In the genomic region with DNA sequence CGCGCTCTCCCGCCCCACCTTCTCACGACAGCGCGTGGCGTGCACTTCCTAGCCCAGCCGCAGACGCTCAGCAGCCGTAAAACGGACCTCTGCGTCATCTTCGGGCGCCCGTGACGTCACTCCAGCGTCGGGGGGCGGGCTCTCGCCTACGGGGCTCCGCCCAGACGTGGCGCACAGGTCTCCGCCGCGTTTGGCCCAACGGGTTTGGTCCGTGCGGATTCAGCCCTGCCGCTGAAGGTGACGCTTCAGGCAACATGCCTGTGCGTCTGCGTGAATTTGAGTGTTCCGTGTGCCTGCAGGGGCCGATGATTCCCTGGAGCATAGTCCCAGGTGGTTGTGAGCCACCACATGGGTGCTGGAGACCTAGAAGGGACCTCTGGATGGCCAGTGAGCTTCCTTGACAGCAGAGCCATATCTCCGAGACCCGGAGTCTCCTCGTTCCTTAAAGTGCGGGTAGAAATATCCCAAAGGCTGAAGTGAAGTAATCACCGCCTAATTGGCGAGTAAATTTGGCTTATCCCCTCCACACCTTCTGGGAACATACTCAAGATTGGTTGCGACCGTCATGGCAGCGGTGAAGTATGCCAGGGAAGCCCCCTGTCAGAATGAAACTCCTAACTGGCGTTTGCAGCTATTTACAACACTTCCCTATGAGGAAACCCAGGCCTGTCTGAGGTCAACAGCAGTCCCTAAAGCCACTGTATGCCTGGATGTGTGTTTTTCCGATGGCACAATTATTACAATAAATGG, we compare ENCODE assay signal across 8 mouse cellular contexts. TPM values are rescaled to one million over a fixed set of nuclear protein-coding genes. Genes with fewer than 3 reads are reported as not detected.
DNase-seq lines count a peak whose midpoint lies in the region; ATAC-seq and TF ChIP-seq lines count a peak whose summit lies in the region.

A gene (minus strand): TSS at position 110 of the 750 bp plus-strand sequence.

- intact Hi-C loops in heart, postnatal 10 days (cut with DNase I), result loop anchor here (1.0 to 2.0 kb wide), 2 partner anchors 46 to 69 kb away; a partner anchor contains a TSS

- H3K4me3 ChIP-seq in ES-Bruce4 (ENCODE audit: low read depth, low read length), result peak within 1 kb of the TSS; percentile 76
- H3K4me3 ChIP-seq in forebrain, embryonic 13.5 days, result peak within 1 kb of the TSS; percentile 77
- H3K4me3 ChIP-seq in liver, postnatal 0 days (ENCODE audit: low read depth, low read length), result peak within 1 kb of the TSS; percentile 58
- H3K4me3 ChIP-seq in neural tube, embryonic 14.5 days (ENCODE audit: low read depth, low read length), result peak within 1 kb of the TSS; percentile 70

- 0 out of 2 replicates have a peak, but pooled peaks have one; percentile 46 for TF ChIP-seq EP300 in ES-Bruce4 (IDR thresholded peaks at IDR 0.05; ENCODE audit: insufficient read depth, low read depth, low read length)
- no peak for TF ChIP-seq EP300 in liver, postnatal 0 days (IDR thresholded peaks at IDR 0.05; ENCODE audit: low read depth)

- H3K27me3 ChIP-seq in ES-Bruce4 (ENCODE audit: control insufficient read depth, insufficient read depth, low read length, poor library complexity, severe bottlenecking), result no peaks in the 10 kb centered on the region
- no peaks in the 10 kb centered on the region for H3K27me3 ChIP-seq in forebrain, embryonic 13.5 days
- H3K27me3 ChIP-seq in liver, postnatal 0 days (ENCODE audit: insufficient read depth, low read length), result no peaks in the 10 kb centered on the region
- H3K27me3 ChIP-seq in neural tube, embryonic 14.5 days (ENCODE audit: control insufficient read depth, insufficient read depth, low read length), result no peaks in the 10 kb centered on the region

- TF ChIP-seq CTCF in ES-Bruce4 (IDR thresholded peaks at IDR 0.05; ENCODE audit: low read depth, low read length), result no peak
- 0 out of 2 replicates have a peak, but pooled peaks have one; percentile 29 for TF ChIP-seq CTCF in liver, postnatal 0 days (IDR thresholded peaks at IDR 0.05; ENCODE audit: low read depth)

- H3K9me3 ChIP-seq in ES-Bruce4 (replicated peaks; ENCODE audit: control insufficient read depth, insufficient read depth, low read length, poor library complexity, severe bottlenecking), result no peaks in the 10 kb centered on the region
- H3K9me3 ChIP-seq in forebrain, embryonic 13.5 days (replicated peaks), result no peaks in the 10 kb centered on the region
- H3K9me3 ChIP-seq in liver, postnatal 0 days (ENCODE audit: low read length), result no peaks in the 10 kb centered on the region
- H3K9me3 ChIP-seq in neural tube, embryonic 14.5 days (ENCODE audit: control insufficient read depth, low read length), result no peaks in the 10 kb centered on the region

- TF ChIP-seq POLR2A in ES-Bruce4 (IDR thresholded peaks at IDR 0.05; ENCODE audit: insufficient read depth, low read length), result peak; percentile 90

- DNase-seq in heart, postnatal 10 days, result peak; percentile 96 to 98
- peak; percentile 68 for DNase-seq in large intestine, adult 2 months (ENCODE audit: low read depth, low spot score)
- peak; percentile 99 for DNase-seq in liver, postnatal 0 days
- peak; percentile 99 for DNase-seq in testis, postnatal 10 days (ENCODE audit: low spot score)

- H3K9ac ChIP-seq in ES-Bruce4 (ENCODE audit: low read depth, poor library complexity, severe bottlenecking), result peak within 1 kb of the TSS; percentile 43
- peak within 1 kb of the TSS; percentile 82 for H3K9ac ChIP-seq in forebrain, embryonic 13.5 days
- H3K9ac ChIP-seq in liver, postnatal 0 days (replicated peaks), result peak within 1 kb of the TSS; percentile 79
- peak within 1 kb of the TSS; percentile 80 for H3K9ac ChIP-seq in neural tube, embryonic 14.5 days (replicated peaks; ENCODE audit: low read depth, low read length)

- under 1% methylated on average over 47 of the region's 47 CpGs for WGBS in forebrain, embryonic 13.5 days
- under 1% methylated on average over 47 of the region's 47 CpGs for WGBS in large intestine, adult 2 months
- under 1% methylated on average over 47 of the region's 47 CpGs for WGBS in liver, postnatal 0 days (ENCODE audit: insufficient replicate concordance)
- WGBS in neural tube, embryonic 14.5 days, result under 1% methylated on average over 47 of the region's 47 CpGs

- peak within 1 kb of the TSS; percentile 75 for H3K4me2 ChIP-seq in forebrain, embryonic 13.5 days
- peak within 1 kb of the TSS; percentile 72 for H3K4me2 ChIP-seq in liver, postnatal 0 days (ENCODE audit: low read depth, low read length)
- H3K4me2 ChIP-seq in neural tube, embryonic 14.5 days (ENCODE audit: low read depth, low read length), result peak within 1 kb of the TSS; percentile 85

- peak within 1 kb of the TSS; percentile 89 for H3K27ac ChIP-seq in ES-Bruce4 (ENCODE audit: insufficient read depth, low read length)
- H3K27ac ChIP-seq in forebrain, embryonic 13.5 days, result peak within 1 kb of the TSS; percentile 82
- H3K27ac ChIP-seq in liver, postnatal 0 days (ENCODE audit: low read depth), result peak within 1 kb of the TSS; percentile 84
- H3K27ac ChIP-seq in neural tube, embryonic 14.5 days (ENCODE audit: low read depth, low read length), result peak within 1 kb of the TSS; percentile 91

- no peaks in the 10 kb centered on the region for H3K4me1 ChIP-seq in ES-Bruce4 (ENCODE audit: control insufficient read depth, insufficient read depth, low read length)
- H3K4me1 ChIP-seq in forebrain, embryonic 13.5 days, result peaks cover 10% of the 10 kb centered on the region
- H3K4me1 ChIP-seq in liver, postnatal 0 days (ENCODE audit: insufficient read depth), result peaks cover 13% of the 10 kb centered on the region
- H3K4me1 ChIP-seq in neural tube, embryonic 14.5 days (ENCODE audit: control insufficient read depth, insufficient read depth, low read length), result peaks cover 4% of the 10 kb centered on the region; the same call in 1 of the 2 replicates

- H3K36me3 ChIP-seq in ES-Bruce4 (ENCODE audit: control insufficient read depth, insufficient read depth, low read length, poor library complexity, severe bottlenecking), result peaks cover 7% of the 10 kb centered on the region; the same call in 1 of the 2 replicates
- peaks cover 10% of the 10 kb centered on the region; the same call in 1 of the 2 replicates for H3K36me3 ChIP-seq in forebrain, embryonic 13.5 days (ENCODE audit: poor library complexity, severe bottlenecking)
- H3K36me3 ChIP-seq in liver, postnatal 0 days (replicated peaks; ENCODE audit: insufficient read depth, low read length), result no peaks in the 10 kb centered on the region
- no peaks in the 10 kb centered on the region for H3K36me3 ChIP-seq in neural tube, embryonic 14.5 days (ENCODE audit: control insufficient read depth, insufficient read depth, low read length)

- peak; percentile 94 for ATAC-seq in cerebellum, adult (ENCODE audit: insufficient number of reproducible peaks, low FRiP score, low TSS enrichment)
- peak; percentile 99 for ATAC-seq in forebrain, embryonic 13.5 days
- peak; percentile 98 for ATAC-seq in liver, postnatal 0 days
- ATAC-seq in neural tube, embryonic 14.5 days (ENCODE audit: low read depth), result peak; percentile 98

RNA-seq across cellular contexts. Expression of the gene that starts here (rescaled TPM):
- polyA plus RNA-seq in ES-Bruce4 (2011; ENCODE audit: insufficient read depth, insufficient read length, low read depth, missing spikeins), result 73.2 and 74.1 TPM in 2 replicates
- polyA plus RNA-seq in forebrain, embryonic 13.5 days (2015; fragmentation: Nextera tagmentation; extraction: Ambion mirVana), result 23.0 and 23.4 TPM in 2 replicates
- 10 to 100 TPM; 10.1 to 14.4 TPM for total RNA-seq in heart, postnatal 10 days (2021)
- 5.6 and 6.0 TPM in 2 replicates for polyA plus RNA-seq in large intestine, adult 2 months (2012; rRNA removed)
- 5.1 and 5.3 TPM in 2 replicates for polyA plus RNA-seq in liver, postnatal 0 days (2015; fragmentation: Nextera tagmentation; extraction: Ambion mirVana)
- polyA plus RNA-seq in neural tube, embryonic 14.5 days (2014; fragmentation: Nextera tagmentation; extraction: Ambion mirVana), result 18.8 and 22.1 TPM in 2 replicates

Comparison
In these comparisons a context has a peak if more than half of its experiments do, and no peak if none do; other contexts are left out.
1. Peak in every context shown above with its lines: DNase-seq, ATAC-seq, H3K4me3 ChIP-seq and H3K27ac ChIP-seq.